8 mouse cellular contexts compared by ENCODE assay signal in the genomic region with DNA sequence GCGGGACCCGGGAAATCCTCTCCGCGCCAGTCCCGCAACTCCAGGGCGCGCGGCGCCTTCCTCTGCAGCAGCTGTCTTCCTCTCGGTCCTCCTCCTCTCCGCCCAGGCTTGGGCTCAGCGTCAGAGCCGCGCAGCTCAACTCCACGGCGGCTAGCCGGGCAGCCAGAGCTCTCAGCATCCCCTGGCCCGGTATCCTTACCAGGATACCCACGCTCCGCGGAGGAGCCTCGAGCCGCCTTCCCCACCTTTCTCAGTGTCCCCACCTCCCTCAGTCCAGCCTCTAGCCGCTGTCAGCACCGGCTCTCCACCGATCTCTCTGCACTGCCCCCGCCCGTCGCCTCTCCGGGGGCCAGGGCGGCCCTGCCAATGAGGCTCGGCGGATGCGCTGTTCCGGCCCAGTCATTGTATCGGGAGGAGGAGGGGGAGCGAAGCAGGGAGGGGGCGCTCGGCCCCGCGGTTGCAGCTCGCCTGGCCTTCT. TPM values are rescaled to one million over a fixed set of nuclear protein-coding genes. Genes with fewer than 3 reads are reported as not detected.
DNase-seq lines count a peak whose midpoint lies in the region; ATAC-seq and TF ChIP-seq lines count a peak whose summit lies in the region.

A gene (minus strand): TSS at position 276 of the 478 bp plus-strand sequence.

- H3K27ac ChIP-seq in hindbrain, embryonic 15.5 days (replicated peaks) = peak within 1 kb of the TSS; percentile 92
- H3K27ac ChIP-seq in lung, postnatal 0 days (ENCODE audit: low read length) = peak within 1 kb of the TSS; percentile 45; the same call in 1 of the 2 replicates

- no peak for TF ChIP-seq EP300 in lung, postnatal 0 days (IDR thresholded peaks at IDR 0.05)

- peak; percentile 34 for TF ChIP-seq CTCF in lung, postnatal 0 days (IDR thresholded peaks at IDR 0.05)

- H3K36me3 ChIP-seq in hindbrain, embryonic 15.5 days = no peaks in the 10 kb centered on the region
- H3K36me3 ChIP-seq in lung, postnatal 0 days (ENCODE audit: insufficient read depth, low read length) = no peaks in the 10 kb centered on the region

- no peaks in the 10 kb centered on the region for H3K27me3 ChIP-seq in hindbrain, embryonic 15.5 days
- 0 out of 2 replicates have a peak, but pooled peaks cover 5% of the 10 kb centered on the region for H3K27me3 ChIP-seq in lung, postnatal 0 days (replicated peaks; ENCODE audit: insufficient read depth, low read length)

- peak within 1 kb of the TSS; percentile 92 for H3K4me2 ChIP-seq in hindbrain, embryonic 15.5 days
- H3K4me2 ChIP-seq in lung, postnatal 0 days (replicated peaks; ENCODE audit: low read depth, low read length) = peak within 1 kb of the TSS; percentile 73

- no peaks in the 10 kb centered on the region for H3K9me3 ChIP-seq in hindbrain, embryonic 15.5 days
- no peaks in the 10 kb centered on the region for H3K9me3 ChIP-seq in lung, postnatal 0 days (ENCODE audit: low read length)

- peaks cover 30% of the 10 kb centered on the region for H3K4me1 ChIP-seq in hindbrain, embryonic 15.5 days (replicated peaks)
- peaks cover 3% of the 10 kb centered on the region; the same call in 1 of the 2 replicates for H3K4me1 ChIP-seq in lung, postnatal 0 days (ENCODE audit: insufficient read depth, low read depth, low read length)

- ATAC-seq in common myeloid progenitor, adult 5-6 weeks (replicated peaks; ENCODE audit: low read depth, poor library complexity, severe bottlenecking) = peak; percentile 71
- peak; percentile 95 for ATAC-seq in hindbrain, embryonic 15.5 days (ENCODE audit: low FRiP score, low read depth)
- ATAC-seq in lung, postnatal 0 days = peak; percentile 87

- under 1% methylated on average over 42 of the region's 42 CpGs for WGBS in hindbrain, embryonic 15.5 days
- under 1% methylated on average over 41 of the region's 42 CpGs for WGBS in lung, postnatal 0 days

- peak within 1 kb of the TSS; percentile 79 for H3K9ac ChIP-seq in hindbrain, embryonic 15.5 days
- H3K9ac ChIP-seq in lung, postnatal 0 days (replicated peaks; ENCODE audit: low read depth) = peak within 1 kb of the TSS; percentile 43

- DNase-seq in adrenal gland, postnatal 10 days = peak; percentile 81
- peak; percentile 47 for DNase-seq in gastrocnemius, postnatal 10 days
- peak; percentile 51 to 79 for DNase-seq in layer of hippocampus, postnatal 25 days (ENCODE audit: extremely low spot score in 1 of 2, low spot score in 1 of 2)
- peak; percentile 52 for DNase-seq in lung, postnatal 0 days (ENCODE audit: low spot score)
- DNase-seq in right cerebral cortex, adult 18-20 months = peak; percentile 77
- no peak for DNase-seq in spleen, adult 18-20 months

- peak within 1 kb of the TSS; percentile 82 for H3K4me3 ChIP-seq in hindbrain, embryonic 15.5 days
- peak within 1 kb of the TSS; percentile 63 for H3K4me3 ChIP-seq in lung, postnatal 0 days (ENCODE audit: low read depth, low read length)

RNA-seq across cellular contexts. Expression of the gene that starts here (rescaled TPM):
- total RNA-seq in adrenal gland, postnatal 10 days (2021) = 10 to 100 TPM; 20.0 to 27.9 TPM
- total RNA-seq in common myeloid progenitor, adult 5-6 weeks (2017) = 8.4 and 19.5 TPM in 2 replicates
- total RNA-seq in gastrocnemius, postnatal 10 days (2021) = 10 to 100 TPM; 20.2 to 25.4 TPM
- polyA plus RNA-seq in hindbrain, embryonic 15.5 days (2015; fragmentation: Nextera tagmentation; extraction: Ambion mirVana) = 22.1 and 22.7 TPM in 2 replicates
- 10 to 100 TPM; 26.8 to 35.0 TPM for total RNA-seq in layer of hippocampus, postnatal 25 days (2021)
- 11.1 and 11.7 TPM in 2 replicates for polyA plus RNA-seq in lung, postnatal 0 days (2015; fragmentation: Nextera tagmentation; extraction: Ambion mirVana)

Comparison
In these comparisons a context has a peak if more than half of its experiments do, and no peak if none do; other contexts are left out.
1. DNase-seq: peak in adrenal gland, postnatal 10 days (single experiment), gastrocnemius, postnatal 10 days (single experiment), layer of hippocampus, postnatal 25 days (2 of 2), lung, postnatal 0 days (single experiment) and right cerebral cortex, adult 18-20 months (single experiment); none in spleen, adult 18-20 months (0 of 2).
2. Peak in every context shown above with its lines, with median percentiles within 50 percentile points of each other: ATAC-seq.